Mouse (Mus musculus) embryonic facial prominence, embryonic 13.5 days (tissue): ENCODE data around the gene Gm11569. TPM values are rescaled to one million over a fixed set of nuclear protein-coding genes. Genes with fewer than 3 reads are reported as not detected.
"Not testable (repeated sequence)": the region's sequence is repeated elsewhere in the genome, so short reads cannot be mapped to it uniquely, and the experiment has no call there.

Experiments
- ATAC-seq: fragments of 200-750 bp; cut with Nextera tagmentation; 2 replicates; pipeline ENCODE4 v1.8.0; 2017; ENCODE audit warnings: low read depth; ENCODE audit not compliant: insufficient number of reproducible peaks, insufficient read depth, low FRiP score, low TSS enrichment
- H3K27ac ChIP-seq: fragments of 300-500 bp; sonication (generic); 2 replicates; pipeline ENCODE4 v1.5.1; 2015; ENCODE audit warnings: moderate library complexity, mild to moderate bottlenecking, inconsistent platforms
- H3K27me3 ChIP-seq: fragments of 300-500 bp; sonication (generic); 2 replicates; pipeline ENCODE4 v1.6.1; 2015; ENCODE audit warnings: mild to moderate bottlenecking, inconsistent platforms
- H3K36me3 ChIP-seq: fragments of 300-500 bp; sonication (generic); 2 replicates; pipeline ENCODE4 v1.6.1; 2015; ENCODE audit warnings: mild to moderate bottlenecking, inconsistent platforms
- H3K4me1 ChIP-seq: fragments of 300-500 bp; sonication (generic); 2 replicates; pipeline ENCODE4 v1.6.1; 2015; ENCODE audit warnings: inconsistent platforms
- H3K4me2 ChIP-seq: fragments of 300-500 bp; sonication (generic); 2 replicates; pipeline ENCODE4 v1.6.1; 2015; ENCODE audit warnings: moderate library complexity, mild to moderate bottlenecking, inconsistent platforms
- H3K4me3 ChIP-seq: fragments of 300-500 bp; sonication (generic); 2 replicates; pipeline ENCODE4 v1.5.1; 2015; ENCODE audit warnings: mild to moderate bottlenecking, inconsistent platforms
- H3K9ac ChIP-seq: fragments of 300-500 bp; sonication (generic); 2 replicates; pipeline ENCODE4 v1.6.1; 2015; ENCODE audit warnings: mild to moderate bottlenecking, inconsistent platforms
- H3K9me3 ChIP-seq: fragments of 300-500 bp; sonication (generic); 2 replicates; pipeline ENCODE4 v1.6.1; 2016; ENCODE audit warnings: inconsistent platforms
- WGBS: fragments of 180-500 bp; shearing (Covaris S2); methylation state at CpG from one replicate; pipeline ENCODE4 v1.1.7; 2015; ENCODE audit warnings: mixed read lengths; 5-methylcytosine and 5-hydroxymethylcytosine counted together
- polyA plus RNA-seq: library from polyadenylated mRNA; unstranded; fragments of >200 nt; fragmentation: Nextera tagmentation; extraction: Ambion mirVana; gene quantifications from 2 replicates; pipeline ENCODE4 v1.2.1, GENCODE M21; 2015

Gm11569 gene
- not detected in 2 replicates for polyA plus RNA-seq

DNA sequence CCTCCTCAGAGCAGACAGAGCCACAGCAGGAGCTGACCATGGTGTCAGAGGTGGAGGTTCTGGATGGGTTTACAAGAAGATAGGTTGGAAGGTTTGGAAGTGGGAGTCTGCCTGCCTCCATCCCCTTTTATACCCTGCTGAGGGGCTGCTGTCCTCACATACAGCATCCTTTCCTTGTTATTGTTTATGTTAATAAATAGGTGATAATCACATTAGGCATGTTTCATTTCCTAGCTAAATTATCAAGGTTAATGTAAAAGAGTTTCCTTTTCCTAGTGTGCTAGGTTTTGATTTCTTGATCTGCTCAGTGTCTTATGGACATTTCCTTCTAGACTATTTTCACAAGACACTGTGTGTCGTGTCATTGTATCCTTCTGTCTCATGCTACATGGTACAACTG is at the start of gene Gm11569:
Gene Gm11569, minus strand, starts transcription at position 101 of the 400 bp plus-strand sequence.
- H3K27ac ChIP-seq, H3K4me2 ChIP-seq, ATAC-seq, H3K27me3 ChIP-seq, H3K4me1 ChIP-seq, H3K36me3 ChIP-seq, H3K9me3 ChIP-seq, H3K9ac ChIP-seq, H3K4me3 ChIP-seq: not testable (repeated sequence)
- WGBS: no CpG with 5 or more reads among the region's 1 CpGs

DNA sequence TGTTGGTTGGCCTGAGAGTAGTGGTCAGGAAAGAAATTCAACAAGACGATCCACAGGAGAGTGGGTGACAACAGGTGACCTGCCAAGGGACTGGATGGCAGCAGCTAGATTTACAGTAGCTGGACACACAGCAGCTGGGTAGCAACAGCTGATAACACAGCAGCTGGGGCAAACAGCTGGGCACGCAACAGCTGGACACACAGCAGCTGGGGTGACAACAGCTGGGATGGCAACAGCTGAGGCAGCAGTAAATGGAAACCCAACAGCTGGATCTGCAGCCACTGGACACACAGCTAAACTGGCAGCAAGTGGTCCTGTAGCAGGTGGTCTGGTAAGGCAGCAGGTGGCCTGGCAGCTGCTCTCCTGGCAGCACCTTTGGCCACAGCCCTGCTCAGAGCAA is 48.0 kb upstream of the Gm11569 start:
- H3K9me3 ChIP-seq: no peaks in the 10 kb centered on the region
- no peak overlapping the region for H3K4me2 ChIP-seq
- 92% methylated on average over 2 of the region's 2 CpGs for WGBS
- no peak overlapping the region for H3K4me3 ChIP-seq
- H3K27ac ChIP-seq: no peak overlapping the region
- H3K9ac ChIP-seq: no peak overlapping the region
- no peak for ATAC-seq
- no peaks in the 10 kb centered on the region for H3K36me3 ChIP-seq
- no peaks in the 10 kb centered on the region for H3K27me3 ChIP-seq
- no peaks in the 10 kb centered on the region for H3K4me1 ChIP-seq

DNA sequence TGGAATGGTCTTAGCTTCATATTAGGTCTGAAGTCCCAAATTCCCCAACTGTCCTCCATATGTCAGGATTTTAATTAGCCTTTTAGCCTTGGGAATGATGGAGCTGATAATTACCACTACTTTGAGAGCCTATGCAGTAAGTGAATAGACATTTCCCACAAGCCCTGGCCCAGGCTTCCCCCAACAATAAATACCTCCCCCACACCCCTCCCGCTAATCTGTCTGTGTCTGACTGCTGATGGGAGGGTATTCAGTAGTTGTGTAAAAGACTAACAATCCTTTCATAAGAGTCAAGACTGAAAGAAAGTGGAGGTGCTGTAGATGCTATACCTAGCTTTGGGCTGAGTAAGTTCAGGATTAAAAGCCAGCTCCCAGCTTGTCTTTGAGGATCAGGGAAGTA is 43.5 kb upstream of the Gm11569 start:
- H3K4me3 ChIP-seq: no peak overlapping the region
- no peaks in the 10 kb centered on the region for H3K36me3 ChIP-seq
- H3K27me3 ChIP-seq: no peaks in the 10 kb centered on the region
- no peak for ATAC-seq
- H3K9ac ChIP-seq: no peak overlapping the region
- no peak overlapping the region for H3K27ac ChIP-seq
- H3K9me3 ChIP-seq: no peaks in the 10 kb centered on the region
- no peak overlapping the region for H3K4me2 ChIP-seq
- 85% methylated on average over 1 of the region's 1 CpGs for whole genome bisulfite sequencing
- H3K4me1 ChIP-seq: no peaks in the 10 kb centered on the region

DNA sequence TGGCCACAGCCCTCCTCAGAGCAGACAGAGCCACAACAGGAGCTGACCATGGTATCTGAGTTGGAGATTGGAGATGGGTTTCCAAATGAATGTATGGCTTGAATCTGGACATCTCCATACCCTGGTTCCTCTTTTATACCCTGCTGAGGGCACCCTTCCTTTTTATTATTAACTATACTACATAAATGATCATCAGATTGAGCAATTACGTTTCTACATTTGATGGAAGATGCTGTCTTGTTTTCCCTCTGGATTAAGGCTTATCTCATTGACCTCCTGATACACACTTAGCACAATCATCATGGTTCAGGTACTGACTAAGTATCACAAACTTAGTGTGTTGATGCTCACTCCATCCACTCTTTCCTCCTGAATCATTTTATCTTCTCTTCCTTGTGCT is 39.2 kb upstream of the Gm11569 start, which contains the start of gene 2300003K06Rik:
Gene 2300003K06Rik, minus strand, starts transcription at position 101 of the 400 bp plus-strand sequence.
- Histone ChIP-seq H3K4me2 (no peak within 1 kb of the TSS), H3K36me3 (no peaks in the 10 kb centered on the region), H3K27ac (no peak within 1 kb of the TSS), H3K9ac (no peak within 1 kb of the TSS), H3K4me1 (no peaks in the 10 kb centered on the region), H3K9me3 (no peaks in the 10 kb centered on the region), H3K27me3 (no peaks in the 10 kb centered on the region), H3K4me3 (no peak within 1 kb of the TSS)
- ATAC-seq: no peak
- WGBS: 77% methylated on average over 1 of the region's 1 CpGs

DNA sequence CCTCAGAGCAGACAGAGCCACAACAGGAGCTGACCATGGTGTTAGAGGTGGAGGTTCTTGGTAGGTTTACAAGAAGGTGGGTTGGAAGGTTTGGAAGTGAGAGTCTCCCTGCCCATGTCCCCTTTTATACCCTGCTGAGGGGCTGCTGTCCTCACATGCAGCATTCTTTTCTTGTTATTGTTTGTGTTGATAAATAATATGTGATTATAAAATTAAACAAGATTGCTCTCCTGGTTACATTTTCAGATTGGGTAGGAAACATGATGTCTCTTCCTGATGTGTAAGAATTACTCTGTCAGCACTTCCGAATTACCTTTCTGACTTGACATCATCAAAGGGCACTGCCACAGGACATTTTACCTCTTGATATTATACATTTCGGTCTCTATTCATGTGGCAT is 16.8 kb upstream of the Gm11569 start, which contains the start of gene Gm11564:
Gene Gm11564, minus strand, starts transcription at position 101 of the 400 bp plus-strand sequence.
- WGBS: 73% methylated on average over 2 of the region's 2 CpGs

DNA sequence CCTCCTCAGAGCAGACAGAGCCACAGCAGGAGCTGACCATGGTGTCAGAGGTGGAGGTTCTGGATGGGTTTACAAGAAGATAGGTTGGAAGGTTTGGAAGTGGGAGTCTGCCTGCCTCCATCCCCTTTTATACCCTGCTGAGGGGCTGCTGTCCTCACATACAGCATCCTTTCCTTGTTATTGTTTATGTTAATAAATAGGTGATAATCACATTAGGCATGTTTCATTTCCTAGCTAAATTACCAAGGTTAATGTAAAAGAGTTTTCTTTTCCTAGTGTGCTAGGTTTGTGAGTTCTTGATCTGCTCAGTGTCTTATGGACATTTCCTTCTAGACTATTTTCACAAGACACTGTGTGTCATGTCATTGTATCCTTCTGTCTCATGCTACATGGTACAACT is 11.1 kb upstream of the Gm11569 start, which contains the start of gene Krtap4-13:
Gene Krtap4-13, minus strand, starts transcription at position 101 of the 400 bp plus-strand sequence.
- H3K9me3 ChIP-seq, H3K36me3 ChIP-seq, H3K4me1 ChIP-seq, H3K27ac ChIP-seq, H3K9ac ChIP-seq, H3K4me2 ChIP-seq, H3K27me3 ChIP-seq, ATAC-seq, H3K4me3 ChIP-seq: not testable (repeated sequence)

More for the DNA sequence above, 16.8 kb upstream of the Gm11569 start, which contains the start of gene Gm11564:
- H3K4me2 ChIP-seq, H3K4me1 ChIP-seq, H3K36me3 ChIP-seq, H3K27me3 ChIP-seq, H3K9ac ChIP-seq, H3K9me3 ChIP-seq, ATAC-seq, H3K4me3 ChIP-seq, H3K27ac ChIP-seq: not testable (repeated sequence)

DNA sequence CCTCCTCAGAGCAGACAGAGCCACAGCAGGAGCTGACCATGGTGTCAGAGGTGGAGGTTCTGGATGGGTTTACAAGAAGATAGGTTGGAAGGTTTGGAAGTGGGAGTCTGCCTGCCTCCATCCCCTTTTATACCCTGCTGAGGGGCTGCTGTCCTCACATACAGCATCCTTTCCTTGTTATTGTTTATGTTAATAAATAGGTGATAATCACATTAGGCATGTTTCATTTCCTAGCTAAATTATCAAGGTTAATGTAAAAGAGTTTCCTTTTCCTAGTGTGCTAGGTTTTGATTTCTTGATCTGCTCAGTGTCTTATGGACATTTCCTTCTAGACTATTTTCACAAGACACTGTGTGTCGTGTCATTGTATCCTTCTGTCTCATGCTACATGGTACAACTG is 5.6 kb upstream of the Gm11569 start, which contains the start of gene Gm11554:
Gene Gm11554, minus strand, starts transcription at position 101 of the 400 bp plus-strand sequence.
- not testable (repeated sequence) for H3K36me3 ChIP-seq, H3K9ac ChIP-seq, ATAC-seq, H3K4me2 ChIP-seq, H3K9me3 ChIP-seq, H3K27ac ChIP-seq, H3K4me1 ChIP-seq, H3K4me3 ChIP-seq, H3K27me3 ChIP-seq
- no CpG with 5 or more reads among the region's 1 CpGs for WGBS

DNA sequence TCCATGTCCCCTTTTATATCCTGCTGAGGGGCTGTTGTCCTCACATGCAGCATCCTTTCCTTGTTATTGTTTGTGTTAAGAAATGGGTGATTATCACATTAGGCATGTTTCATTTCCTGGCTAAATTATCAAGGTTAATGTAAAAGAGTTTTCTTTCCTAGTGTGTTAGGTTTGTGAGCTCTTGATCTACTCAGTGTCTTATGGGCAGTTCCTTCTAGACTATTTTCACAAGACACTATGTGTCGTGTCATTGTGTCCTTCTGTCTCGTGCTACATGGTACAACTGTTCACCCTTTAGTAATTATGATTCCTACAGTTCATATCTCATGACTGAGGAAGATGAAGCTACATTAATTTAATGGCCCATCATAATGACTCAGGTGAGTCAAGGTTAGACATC is 5.4 kb downstream of the Gm11569 start, which contains the start of gene Gm11596:
Gene Gm11596, minus strand, starts transcription at position 101 of the 400 bp plus-strand sequence.
- no peak for ATAC-seq
- WGBS: 70% methylated on average over 2 of the region's 2 CpGs
- no peak within 1 kb of the TSS for H3K9ac ChIP-seq
- H3K4me2 ChIP-seq: no peak within 1 kb of the TSS
- H3K36me3 ChIP-seq: no peaks in the 10 kb centered on the region
- H3K27me3 ChIP-seq: no peaks in the 10 kb centered on the region
- H3K4me3 ChIP-seq: no peak within 1 kb of the TSS
- no peaks in the 10 kb centered on the region for H3K9me3 ChIP-seq
- no peak within 1 kb of the TSS for H3K27ac ChIP-seq
- H3K4me1 ChIP-seq: no peaks in the 10 kb centered on the region

DNA sequence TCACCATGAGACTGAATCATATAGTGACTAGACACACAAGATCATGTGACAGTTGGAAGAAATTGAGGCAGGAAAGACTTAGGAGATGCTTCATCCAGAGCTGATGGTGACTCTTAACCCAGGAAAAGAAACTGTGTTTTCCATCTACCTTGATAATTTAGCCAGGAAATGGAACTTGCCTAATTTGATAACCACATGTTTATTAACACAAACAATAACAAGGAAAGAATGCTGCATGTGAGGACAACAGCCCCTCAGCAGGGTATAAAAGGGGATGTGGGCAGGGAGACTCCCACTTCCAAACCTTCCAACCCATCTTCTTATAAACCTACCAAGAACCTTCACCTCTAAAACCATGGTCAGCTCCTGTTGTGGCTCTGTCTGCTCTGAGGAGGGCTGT is 13.8 kb downstream of the Gm11569 start, which contains the start of gene Krtap4-9:
Gene Krtap4-9, plus strand, starts transcription at position 301 of the 400 bp plus-strand sequence.
- not testable (repeated sequence) for H3K9me3 ChIP-seq, H3K4me2 ChIP-seq, ATAC-seq, H3K9ac ChIP-seq, H3K36me3 ChIP-seq, H3K27ac ChIP-seq, H3K4me1 ChIP-seq, H3K27me3 ChIP-seq, H3K4me3 ChIP-seq

DNA sequence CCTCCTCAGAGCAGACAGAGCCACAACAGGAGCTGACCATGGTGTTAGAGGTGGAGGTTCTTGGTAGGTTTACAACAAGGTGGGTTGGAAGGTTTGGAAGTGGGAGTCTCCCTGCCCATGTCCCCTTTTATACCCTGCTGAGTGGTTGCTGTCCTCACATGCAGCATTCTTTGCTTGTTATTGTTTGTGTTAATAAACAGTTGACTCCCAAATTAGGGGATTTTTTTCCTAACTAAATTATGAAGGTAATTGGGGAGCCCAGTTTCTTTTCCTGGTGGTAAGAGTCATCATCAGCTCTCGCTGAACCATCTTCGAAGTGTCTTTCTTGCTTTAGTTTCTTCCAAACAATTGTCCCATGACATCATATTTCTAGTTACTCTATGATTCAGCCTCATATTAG is 18.1 kb downstream of the Gm11569 start, which contains the start of gene Krtap4-8:
Gene Krtap4-8, minus strand, starts transcription at position 101 of the 400 bp plus-strand sequence.
- H3K4me3 ChIP-seq: no peak within 1 kb of the TSS
- H3K9me3 ChIP-seq: no peaks in the 10 kb centered on the region
- 97% methylated on average over 2 of the region's 2 CpGs for WGBS
- H3K4me1 ChIP-seq: no peaks in the 10 kb centered on the region
- H3K27me3 ChIP-seq: no peaks in the 10 kb centered on the region
- no peaks in the 10 kb centered on the region for H3K36me3 ChIP-seq
- no peak within 1 kb of the TSS for H3K4me2 ChIP-seq
- H3K9ac ChIP-seq: no peak within 1 kb of the TSS
- H3K27ac ChIP-seq: no peak within 1 kb of the TSS
- no peak for ATAC-seq

DNA sequence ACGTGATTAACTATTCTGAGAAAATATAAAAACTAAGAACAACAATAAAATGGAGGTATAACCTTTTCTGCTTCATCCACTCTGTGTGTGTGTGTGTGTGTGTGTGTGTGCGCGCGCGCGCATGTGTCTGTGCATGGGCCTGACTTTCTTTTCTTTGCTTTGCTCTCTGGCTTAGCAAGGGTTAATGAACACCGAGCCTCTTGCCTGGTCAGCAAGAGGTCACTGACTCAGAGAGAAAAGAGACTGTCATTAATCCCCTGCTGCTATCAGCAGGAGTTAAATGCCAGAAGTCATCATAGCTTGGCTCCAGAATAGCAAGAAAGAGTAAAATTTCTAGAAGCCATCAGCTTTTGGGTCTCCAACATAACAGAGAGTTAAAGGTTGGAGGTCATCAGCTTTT is 20.3 kb downstream of the Gm11569 start:
- no peak overlapping the region for H3K9ac ChIP-seq
- no peaks in the 10 kb centered on the region for H3K36me3 ChIP-seq
- WGBS: 59% methylated on average over 7 of the region's 7 CpGs
- H3K4me2 ChIP-seq: no peak overlapping the region
- H3K4me3 ChIP-seq: no peak overlapping the region
- H3K27ac ChIP-seq: no peak overlapping the region
- H3K27me3 ChIP-seq: no peaks in the 10 kb centered on the region
- no peaks in the 10 kb centered on the region for H3K9me3 ChIP-seq
- ATAC-seq: no peak
- H3K4me1 ChIP-seq: no peaks in the 10 kb centered on the region

DNA sequence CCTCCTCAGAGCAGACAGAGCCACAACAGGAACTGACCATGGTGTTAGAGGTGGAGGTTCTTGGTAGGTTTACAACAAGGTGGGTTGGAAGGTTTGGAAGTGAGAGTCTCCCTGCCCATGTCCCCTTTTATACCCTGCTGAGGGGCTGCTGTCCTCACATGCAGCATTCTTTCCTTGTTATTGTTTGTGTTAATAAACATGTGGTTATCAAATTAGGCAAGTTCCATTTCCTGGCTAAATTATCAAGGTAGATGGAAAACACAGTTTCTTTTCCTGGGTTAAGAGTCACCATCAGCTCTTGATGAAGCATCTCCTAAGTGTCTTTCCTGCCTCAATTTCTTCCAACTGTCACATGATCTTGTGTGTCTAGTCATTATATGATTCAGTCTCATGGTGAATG is 25.9 kb downstream of the Gm11569 start, which contains the start of gene Gm11595:
Gene Gm11595, minus strand, starts transcription at position 101 of the 400 bp plus-strand sequence.
- not testable (repeated sequence) for H3K27ac ChIP-seq, H3K27me3 ChIP-seq, H3K36me3 ChIP-seq, H3K4me2 ChIP-seq, H3K4me3 ChIP-seq, H3K4me1 ChIP-seq, ATAC-seq, H3K9me3 ChIP-seq, H3K9ac ChIP-seq
